Mouse (Mus musculus): ENCODE measurements at regions not wholly inside any gene's neighbourhood (a gene's known extent, or its start where the extent isn't known, plus 50 kb on each side); places are given as distances from the start of the nearest gene placed in this dataset.

- ATAC-seq (replicated peaks; ENCODE audit: low FRiP score, low TSS enrichment, low read depth) = no peak
- H3K36me3 ChIP-seq (ENCODE audit: control insufficient read depth, insufficient read depth, low read length) = no peaks in the 10 kb centered on the region
- 41% methylated on average over 1 of the region's 1 CpGs for WGBS
These were observed 540.1 kb upstream of the Stxbp6 start for GRCm38 (mm10) chr12:45614509-45615150.

GRCm38 (mm10) chr12:45614074-45614473 is 539.6 kb upstream of the Stxbp6 start:
- H3K27me3 ChIP-seq (replicated peaks; ENCODE audit: control insufficient read depth, insufficient read depth, low read length) = no peaks in the 10 kb centered on the region
- no peak overlapping the region for H3K4me3 ChIP-seq (ENCODE audit: low read depth, low read length)
- DNase-seq (ENCODE audit: low spot score) (no peak), ATAC-seq (replicated peaks; ENCODE audit: low FRiP score, low TSS enrichment, low read depth) (no peak)
- H3K4me2 ChIP-seq (ENCODE audit: low read length) = no peak overlapping the region
- H3K36me3 ChIP-seq (ENCODE audit: control insufficient read depth, insufficient read depth, low read length) = no peaks in the 10 kb centered on the region
- no peak overlapping the region for H3K27ac ChIP-seq (ENCODE audit: low read depth)
- no peaks in the 10 kb centered on the region for H3K9me3 ChIP-seq (ENCODE audit: control insufficient read depth, low read length)
- H3K4me1 ChIP-seq (replicated peaks; ENCODE audit: control insufficient read depth, insufficient read depth, low read length) = no peaks in the 10 kb centered on the region
- no peak overlapping the region for H3K9ac ChIP-seq (ENCODE audit: low read length)

More at GRCm38 (mm10) chr12:45614509-45615150, 540.1 kb upstream of the Stxbp6 start:
- Histone ChIP-seq H3K9me3 (ENCODE audit: control insufficient read depth, low read length) (no peaks in the 10 kb centered on the region), H3K27ac (ENCODE audit: low read depth) (no peak overlapping the region), H3K4me1 (replicated peaks; ENCODE audit: control insufficient read depth, insufficient read depth, low read length) (no peaks in the 10 kb centered on the region), H3K4me3 (ENCODE audit: low read depth, low read length) (no peak overlapping the region), H3K4me2 (ENCODE audit: low read length) (no peak overlapping the region), H3K9ac (ENCODE audit: low read length) (no peak overlapping the region), H3K27me3 (replicated peaks; ENCODE audit: control insufficient read depth, insufficient read depth, low read length) (no peaks in the 10 kb centered on the region)
- no peak for DNase-seq (ENCODE audit: low spot score)

GRCm38 (mm10) chr12:45599443-45599842 is 524.9 kb upstream of the Stxbp6 start:
- H3K9me3 ChIP-seq (ENCODE audit: control insufficient read depth, low read length) = no peaks in the 10 kb centered on the region
- H3K36me3 ChIP-seq (ENCODE audit: control insufficient read depth, insufficient read depth, low read length) = no peaks in the 10 kb centered on the region
- H3K4me3 ChIP-seq (ENCODE audit: low read depth, low read length) = no peak overlapping the region
- H3K9ac ChIP-seq (ENCODE audit: low read length) = no peak overlapping the region
- no peak for ATAC-seq (replicated peaks; ENCODE audit: low FRiP score, low TSS enrichment, low read depth)
- no peak overlapping the region for H3K27ac ChIP-seq (ENCODE audit: low read depth)
- no peaks in the 10 kb centered on the region for H3K27me3 ChIP-seq (replicated peaks; ENCODE audit: control insufficient read depth, insufficient read depth, low read length)
- no peaks in the 10 kb centered on the region for H3K4me1 ChIP-seq (replicated peaks; ENCODE audit: control insufficient read depth, insufficient read depth, low read length)
- no peak for DNase-seq (ENCODE audit: low spot score)
- WGBS = 64% methylated on average over 3 of the region's 3 CpGs
- H3K4me2 ChIP-seq (ENCODE audit: low read length) = no peak overlapping the region

DNA sequence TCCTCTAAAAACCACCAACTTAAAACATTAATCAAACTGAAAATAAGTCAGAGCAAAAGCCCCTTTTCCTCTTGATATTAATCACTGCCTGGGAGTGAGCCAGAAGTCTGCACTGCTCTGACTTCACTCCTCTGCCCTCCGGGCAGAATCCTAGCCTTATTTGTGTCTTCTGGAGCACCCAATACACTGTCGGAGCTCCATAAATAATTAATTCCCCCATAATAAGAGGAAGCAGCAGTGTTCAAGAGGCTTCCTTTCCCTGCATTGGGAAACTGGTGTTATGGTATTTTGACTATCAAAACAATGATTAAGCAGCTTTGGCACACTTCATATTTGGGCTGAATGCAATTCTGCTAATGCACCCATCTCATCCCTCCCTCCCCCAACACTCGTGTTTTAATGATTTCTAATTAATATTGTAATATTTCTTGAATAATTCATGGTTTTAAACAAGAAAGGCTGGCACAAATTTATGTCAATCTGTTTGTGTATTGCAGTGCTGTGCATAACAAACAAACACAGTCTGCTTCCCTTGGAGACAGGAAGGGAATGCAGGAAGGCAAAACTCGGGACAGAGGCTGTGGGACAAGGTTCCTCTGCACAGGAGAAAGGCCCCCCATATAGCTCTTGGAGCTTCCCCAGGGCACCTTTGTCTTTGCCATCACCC is 523.5 kb upstream of the Stxbp6 start:
- Histone ChIP-seq H3K27me3 (replicated peaks; ENCODE audit: control insufficient read depth, insufficient read depth, low read length) (no peaks in the 10 kb centered on the region), H3K36me3 (ENCODE audit: control insufficient read depth, insufficient read depth, low read length) (no peaks in the 10 kb centered on the region), H3K9me3 (ENCODE audit: control insufficient read depth, low read length) (no peaks in the 10 kb centered on the region), H3K4me3 (ENCODE audit: low read depth, low read length) (no peak overlapping the region), H3K9ac (ENCODE audit: low read length) (no peak overlapping the region), H3K27ac (ENCODE audit: low read depth) (no peak overlapping the region), H3K4me1 (replicated peaks; ENCODE audit: control insufficient read depth, insufficient read depth, low read length) (no peaks in the 10 kb centered on the region), H3K4me2 (ENCODE audit: low read length) (no peak overlapping the region)
- ATAC-seq (replicated peaks; ENCODE audit: low FRiP score, low TSS enrichment, low read depth) (no peak), DNase-seq (ENCODE audit: low spot score) (no peak)
- WGBS = 44% methylated on average over 4 of the region's 4 CpGs

GRCm38 (mm10) chr12:45594689-45595088 is 520.2 kb upstream of the Stxbp6 start:
- WGBS = 88% methylated on average over 3 of the region's 3 CpGs
- Histone ChIP-seq H3K9me3 (ENCODE audit: control insufficient read depth, low read length) (no peaks in the 10 kb centered on the region), H3K4me2 (ENCODE audit: low read length) (no peak overlapping the region), H3K27ac (ENCODE audit: low read depth) (no peak overlapping the region), H3K36me3 (ENCODE audit: control insufficient read depth, insufficient read depth, low read length) (no peaks in the 10 kb centered on the region), H3K4me3 (ENCODE audit: low read depth, low read length) (no peak overlapping the region), H3K9ac (ENCODE audit: low read length) (no peak overlapping the region), H3K4me1 (replicated peaks; ENCODE audit: control insufficient read depth, insufficient read depth, low read length) (no peaks in the 10 kb centered on the region), H3K27me3 (replicated peaks; ENCODE audit: control insufficient read depth, insufficient read depth, low read length) (no peaks in the 10 kb centered on the region)
- ATAC-seq (replicated peaks; ENCODE audit: low FRiP score, low TSS enrichment, low read depth) = no peak
- DNase-seq (ENCODE audit: low spot score) = no peak

DNA sequence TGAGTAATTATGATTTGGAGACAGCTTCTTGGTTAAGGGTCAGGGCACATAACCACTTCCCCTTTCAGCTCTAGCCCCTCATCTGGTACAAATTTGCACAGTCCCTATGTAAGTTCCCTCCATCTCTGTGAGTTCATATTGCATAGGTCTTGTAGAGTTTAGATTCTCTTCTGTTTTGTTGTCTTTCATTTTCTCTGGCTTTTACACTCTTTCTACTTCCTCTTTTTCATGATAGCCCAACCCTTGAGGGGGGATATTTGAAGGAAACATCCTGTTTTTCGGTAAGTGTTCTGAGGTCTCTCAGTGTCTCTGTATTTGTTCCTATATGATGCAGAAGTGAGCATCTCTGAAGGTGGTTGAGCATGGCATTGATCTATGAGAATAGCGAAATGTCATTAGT is 515.7 kb upstream of the Stxbp6 start:
- H3K4me1 ChIP-seq (replicated peaks; ENCODE audit: control insufficient read depth, insufficient read depth, low read length) = no peaks in the 10 kb centered on the region
- H3K4me3 ChIP-seq (ENCODE audit: low read depth, low read length) = no peak overlapping the region
- H3K9ac ChIP-seq (ENCODE audit: low read length) = no peak overlapping the region
- DNase-seq (ENCODE audit: low spot score) (no peak), ATAC-seq (replicated peaks; ENCODE audit: low FRiP score, low TSS enrichment, low read depth) (no peak)
- H3K9me3 ChIP-seq (ENCODE audit: control insufficient read depth, low read length) = no peaks in the 10 kb centered on the region
- 84% methylated on average over 2 of the region's 2 CpGs for WGBS
- no peaks in the 10 kb centered on the region for H3K36me3 ChIP-seq (ENCODE audit: control insufficient read depth, insufficient read depth, low read length)
- no peak overlapping the region for H3K27ac ChIP-seq (ENCODE audit: low read depth)
- H3K27me3 ChIP-seq (replicated peaks; ENCODE audit: control insufficient read depth, insufficient read depth, low read length) = no peaks in the 10 kb centered on the region
- no peak overlapping the region for H3K4me2 ChIP-seq (ENCODE audit: low read length)

- DNase-seq (ENCODE audit: low spot score) (no peak), ATAC-seq (replicated peaks; ENCODE audit: low FRiP score, low TSS enrichment, low read depth) (no peak)
- Histone ChIP-seq H3K4me2 (ENCODE audit: low read length) (no peak overlapping the region), H3K4me1 (replicated peaks; ENCODE audit: control insufficient read depth, insufficient read depth, low read length) (no peaks in the 10 kb centered on the region), H3K36me3 (ENCODE audit: control insufficient read depth, insufficient read depth, low read length) (no peaks in the 10 kb centered on the region), H3K4me3 (ENCODE audit: low read depth, low read length) (no peak overlapping the region), H3K9ac (ENCODE audit: low read length) (no peak overlapping the region), H3K27me3 (replicated peaks; ENCODE audit: control insufficient read depth, insufficient read depth, low read length) (no peaks in the 10 kb centered on the region), H3K27ac (ENCODE audit: low read depth) (no peak overlapping the region), H3K9me3 (ENCODE audit: control insufficient read depth, low read length) (no peaks in the 10 kb centered on the region)
- 76% methylated on average over 4 of the region's 4 CpGs for WGBS
These were observed 511.3 kb upstream of the Stxbp6 start for GRCm38 (mm10) chr12:45585763-45586162.

- no peak for DNase-seq (ENCODE audit: low spot score)
These were observed 489.0 kb upstream of the Stxbp6 start for GRCm38 (mm10) chr12:45563325-45564030.

More at GRCm38 (mm10) chr12:45563325-45564030, 489.0 kb upstream of the Stxbp6 start:
- no peak overlapping the region for H3K4me2 ChIP-seq (ENCODE audit: low read length)
- no peaks in the 10 kb centered on the region for H3K9me3 ChIP-seq (ENCODE audit: control insufficient read depth, low read length)
- H3K27me3 ChIP-seq (replicated peaks; ENCODE audit: control insufficient read depth, insufficient read depth, low read length) = no peaks in the 10 kb centered on the region
- 76% methylated on average over 13 of the region's 13 CpGs for WGBS
- H3K27ac ChIP-seq (ENCODE audit: low read depth) = no peak overlapping the region
- no peak for ATAC-seq (replicated peaks; ENCODE audit: low FRiP score, low TSS enrichment, low read depth)
- H3K4me3 ChIP-seq (ENCODE audit: low read depth, low read length) = no peak overlapping the region
- no peak overlapping the region for H3K9ac ChIP-seq (ENCODE audit: low read length)
- no peaks in the 10 kb centered on the region for H3K36me3 ChIP-seq (ENCODE audit: control insufficient read depth, insufficient read depth, low read length)
- H3K4me1 ChIP-seq (replicated peaks; ENCODE audit: control insufficient read depth, insufficient read depth, low read length) = no peaks in the 10 kb centered on the region
